Mouse (Mus musculus): ENCODE measurements at regions not wholly inside any gene's neighbourhood (a gene's known extent, or its start where the extent isn't known, plus 50 kb on each side); places are given as distances from the start of the nearest gene placed in this dataset.
A peak's percentile ranks its signal among the peaks of the same experiment; 100 is the strongest.

- Histone ChIP-seq H3K27me3 (replicated peaks; ENCODE audit: control insufficient read depth, insufficient read depth, low read length) (peaks cover 5% of the 10 kb centered on the region; the same call in 1 of the 2 replicates), H3K4me3 (ENCODE audit: low read depth, low read length) (no peak overlapping the region), H3K27ac (ENCODE audit: low read depth) (no peak overlapping the region), H3K36me3 (ENCODE audit: control insufficient read depth, insufficient read depth, low read length) (no peaks in the 10 kb centered on the region), H3K4me1 (replicated peaks; ENCODE audit: control insufficient read depth, insufficient read depth, low read length) (no peaks in the 10 kb centered on the region), H3K4me2 (ENCODE audit: low read length) (no peak overlapping the region), H3K9ac (ENCODE audit: low read length) (no peak overlapping the region), H3K9me3 (ENCODE audit: control insufficient read depth, low read length) (no peaks in the 10 kb centered on the region)
- DNase-seq (ENCODE audit: low spot score) (no peak), ATAC-seq (replicated peaks; ENCODE audit: low FRiP score, low TSS enrichment, low read depth) (no peak)
- WGBS = 88% methylated on average over 2 of the region's 2 CpGs
Measured at GRCm38 (mm10) chrX:140164859-140165258, 102.2 kb downstream of the Pih1h3b start.

GRCm38 (mm10) chrX:140165966-140166365, 103.3 kb downstream of the Pih1h3b start:
- Histone ChIP-seq H3K9ac (ENCODE audit: low read length) (no peak overlapping the region), H3K4me3 (ENCODE audit: low read depth, low read length) (no peak overlapping the region), H3K4me1 (replicated peaks; ENCODE audit: control insufficient read depth, insufficient read depth, low read length) (no peaks in the 10 kb centered on the region), H3K27ac (ENCODE audit: low read depth) (no peak overlapping the region), H3K9me3 (ENCODE audit: control insufficient read depth, low read length) (no peaks in the 10 kb centered on the region), H3K4me2 (ENCODE audit: low read length) (no peak overlapping the region), H3K36me3 (ENCODE audit: control insufficient read depth, insufficient read depth, low read length) (no peaks in the 10 kb centered on the region), H3K27me3 (replicated peaks; ENCODE audit: control insufficient read depth, insufficient read depth, low read length) (peaks cover 5% of the 10 kb centered on the region; the same call in 1 of the 2 replicates)
- WGBS = 59% methylated on average over 3 of the region's 3 CpGs
- ATAC-seq (replicated peaks; ENCODE audit: low FRiP score, low TSS enrichment, low read depth) (0 out of 2 replicates have a peak, but pooled peaks have one; percentile 36), DNase-seq (ENCODE audit: low spot score) (no peak)

GRCm38 (mm10) chrX:140179850-140180249, 117.2 kb downstream of the Pih1h3b start:
- no peaks in the 10 kb centered on the region for H3K36me3 ChIP-seq (ENCODE audit: control insufficient read depth, insufficient read depth, low read length)
- H3K27ac ChIP-seq (ENCODE audit: low read depth) = no peak overlapping the region
- ATAC-seq (replicated peaks; ENCODE audit: low FRiP score, low TSS enrichment, low read depth) (no peak), DNase-seq (ENCODE audit: low spot score) (no peak)
- H3K4me3 ChIP-seq (ENCODE audit: low read depth, low read length) = no peak overlapping the region
- 0 out of 2 replicates have a peak, but pooled peaks cover 3% of the 10 kb centered on the region for H3K27me3 ChIP-seq (replicated peaks; ENCODE audit: control insufficient read depth, insufficient read depth, low read length)
- 85% methylated on average over 4 of the region's 4 CpGs for WGBS
- H3K4me2 ChIP-seq (ENCODE audit: low read length) = no peak overlapping the region
- H3K4me1 ChIP-seq (replicated peaks; ENCODE audit: control insufficient read depth, insufficient read depth, low read length) = no peaks in the 10 kb centered on the region
- no peak overlapping the region for H3K9ac ChIP-seq (ENCODE audit: low read length)
- H3K9me3 ChIP-seq (ENCODE audit: control insufficient read depth, low read length) = no peaks in the 10 kb centered on the region

- ATAC-seq (replicated peaks; ENCODE audit: low FRiP score, low TSS enrichment, low read depth) = no peak
- Histone ChIP-seq H3K27me3 (replicated peaks; ENCODE audit: control insufficient read depth, insufficient read depth, low read length) (no peaks in the 10 kb centered on the region; the same call in 1 of the 2 replicates), H3K4me1 (replicated peaks; ENCODE audit: control insufficient read depth, insufficient read depth, low read length) (no peaks in the 10 kb centered on the region), H3K4me3 (ENCODE audit: low read depth, low read length) (no peak overlapping the region), H3K9me3 (ENCODE audit: control insufficient read depth, low read length) (no peaks in the 10 kb centered on the region), H3K27ac (ENCODE audit: low read depth) (no peak overlapping the region), H3K36me3 (ENCODE audit: control insufficient read depth, insufficient read depth, low read length) (no peaks in the 10 kb centered on the region), H3K9ac (ENCODE audit: low read length) (no peak overlapping the region), H3K4me2 (ENCODE audit: low read length) (no peak overlapping the region)
- DNase-seq (ENCODE audit: low spot score) = no peak
- 92% methylated on average over 3 of the region's 3 CpGs for WGBS
Measured at GRCm38 (mm10) chrX:140183003-140183402, 120.3 kb downstream of the Pih1h3b start.

- ATAC-seq (replicated peaks; ENCODE audit: low FRiP score, low TSS enrichment, low read depth) = no peak
Measured at GRCm38 (mm10) chrX:140203676-140204075, 138.4 kb upstream of the Frmpd3 start.

GRCm38 (mm10) chrX:140208791-140209190, 133.3 kb upstream of the Frmpd3 start:
- no peak overlapping the region for H3K4me2 ChIP-seq (ENCODE audit: low read length)
- no peak for ATAC-seq (replicated peaks; ENCODE audit: low FRiP score, low TSS enrichment, low read depth)
- H3K36me3 ChIP-seq (ENCODE audit: control insufficient read depth, insufficient read depth, low read length) = no peaks in the 10 kb centered on the region
- no peaks in the 10 kb centered on the region for H3K9me3 ChIP-seq (ENCODE audit: control insufficient read depth, low read length)
- H3K27ac ChIP-seq (ENCODE audit: low read depth) = no peak overlapping the region
- no peaks in the 10 kb centered on the region for H3K4me1 ChIP-seq (replicated peaks; ENCODE audit: control insufficient read depth, insufficient read depth, low read length)
- no peak overlapping the region for H3K4me3 ChIP-seq (ENCODE audit: low read depth, low read length)
- no peak overlapping the region for H3K9ac ChIP-seq (ENCODE audit: low read length)
- no peak for DNase-seq (ENCODE audit: low spot score)
- WGBS = 45% methylated on average over 3 of the region's 3 CpGs
- 0 out of 2 replicates have a peak, but pooled peaks cover 4% of the 10 kb centered on the region for H3K27me3 ChIP-seq (replicated peaks; ENCODE audit: control insufficient read depth, insufficient read depth, low read length)

More at GRCm38 (mm10) chrX:140203676-140204075, 138.4 kb upstream of the Frmpd3 start:
- H3K4me3 ChIP-seq (ENCODE audit: low read depth, low read length) = no peak overlapping the region
- 84% methylated on average over 3 of the region's 3 CpGs for WGBS
- no peaks in the 10 kb centered on the region for H3K9me3 ChIP-seq (ENCODE audit: control insufficient read depth, low read length)
- no peak overlapping the region for H3K4me2 ChIP-seq (ENCODE audit: low read length)
- H3K4me1 ChIP-seq (replicated peaks; ENCODE audit: control insufficient read depth, insufficient read depth, low read length) = no peaks in the 10 kb centered on the region
- no peak overlapping the region for H3K27ac ChIP-seq (ENCODE audit: low read depth)
- no peaks in the 10 kb centered on the region for H3K36me3 ChIP-seq (ENCODE audit: control insufficient read depth, insufficient read depth, low read length)
- 0 out of 2 replicates have a peak, but pooled peaks cover 11% of the 10 kb centered on the region for H3K27me3 ChIP-seq (replicated peaks; ENCODE audit: control insufficient read depth, insufficient read depth, low read length)
- no peak for DNase-seq (ENCODE audit: low spot score)
- no peak overlapping the region for H3K9ac ChIP-seq (ENCODE audit: low read length)

GRCm38 (mm10) chrX:140212644-140213361, 129.3 kb upstream of the Frmpd3 start:
- Histone ChIP-seq H3K27me3 (replicated peaks; ENCODE audit: control insufficient read depth, insufficient read depth, low read length) (0 out of 2 replicates have a peak, but pooled peaks cover 6% of the 10 kb centered on the region), H3K36me3 (ENCODE audit: control insufficient read depth, insufficient read depth, low read length) (no peaks in the 10 kb centered on the region), H3K9ac (ENCODE audit: low read length) (no peak overlapping the region), H3K4me2 (ENCODE audit: low read length) (no peak overlapping the region), H3K27ac (ENCODE audit: low read depth) (no peak overlapping the region), H3K4me1 (replicated peaks; ENCODE audit: control insufficient read depth, insufficient read depth, low read length) (no peaks in the 10 kb centered on the region), H3K9me3 (ENCODE audit: control insufficient read depth, low read length) (no peaks in the 10 kb centered on the region), H3K4me3 (ENCODE audit: low read depth, low read length) (no peak overlapping the region)
- no peak for DNase-seq (ENCODE audit: low spot score)
- WGBS = 23% methylated on average over 3 of the region's 3 CpGs
- ATAC-seq (replicated peaks; ENCODE audit: low FRiP score, low TSS enrichment, low read depth) = no peak

- 0 out of 2 replicates have a peak, but pooled peaks cover 10% of the 10 kb centered on the region for H3K27me3 ChIP-seq (replicated peaks; ENCODE audit: control insufficient read depth, insufficient read depth, low read length)
- 53% methylated on average over 4 of the region's 4 CpGs for WGBS
Measured at GRCm38 (mm10) chrX:140214198-140214849, 127.7 kb upstream of the Frmpd3 start.

More at GRCm38 (mm10) chrX:140214198-140214849, 127.7 kb upstream of the Frmpd3 start:
- no peaks in the 10 kb centered on the region for H3K9me3 ChIP-seq (ENCODE audit: control insufficient read depth, low read length)
- no peak overlapping the region for H3K4me2 ChIP-seq (ENCODE audit: low read length)
- no peak for ATAC-seq (replicated peaks; ENCODE audit: low FRiP score, low TSS enrichment, low read depth)
- H3K4me1 ChIP-seq (replicated peaks; ENCODE audit: control insufficient read depth, insufficient read depth, low read length) = no peaks in the 10 kb centered on the region
- H3K4me3 ChIP-seq (ENCODE audit: low read depth, low read length) = no peak overlapping the region
- no peaks in the 10 kb centered on the region for H3K36me3 ChIP-seq (ENCODE audit: control insufficient read depth, insufficient read depth, low read length)
- no peak overlapping the region for H3K9ac ChIP-seq (ENCODE audit: low read length)
- no peak for DNase-seq (ENCODE audit: low spot score)
- no peak overlapping the region for H3K27ac ChIP-seq (ENCODE audit: low read depth)

Measured in intestine, embryonic 14.5 days (tissue).